Mouse (Mus musculus) heart, postnatal 0 days (tissue): ENCODE data around the gene Tbl1x. TPM values are rescaled to one million over a fixed set of nuclear protein-coding genes. Genes with fewer than 3 reads are reported as not detected.

Source experiments
- ATAC-seq: fragments of 200-750 bp; cut with Nextera tagmentation; 2 replicates; pipeline ENCODE4 v1.8.0; 2017; ENCODE audit warnings: low read depth, moderate number of reproducible peaks, moderate library complexity; ENCODE audit not compliant: insufficient read depth
- DNase-seq: peaks from one replicate; pipeline ENCODE4 v3.0.0-alpha.2; 2016; ENCODE audit warnings: low spot score
- H3K27ac ChIP-seq: fragments of 300-500 bp; sonication (generic); 2 replicates; pipeline ENCODE4 v1.5.1; 2014; ENCODE audit warnings: low read depth, mild to moderate bottlenecking
- H3K27me3 ChIP-seq: fragments of 300-500 bp; sonication (generic); 2 replicates; pipeline ENCODE4 v1.6.1; 2014; ENCODE audit warnings: low read length, mixed read lengths; ENCODE audit not compliant: control insufficient read depth, insufficient read depth
- H3K36me3 ChIP-seq: fragments of 300-500 bp; sonication (generic); replicated peaks from 2 replicates; pipeline ENCODE4 v1.6.1; 2014; ENCODE audit warnings: low read length, mixed read lengths; ENCODE audit not compliant: control insufficient read depth, insufficient read depth
- H3K4me1 ChIP-seq: fragments of 300-500 bp; sonication (generic); 2 replicates; pipeline ENCODE4 v1.6.1; 2014; ENCODE audit warnings: antibody characterized with exemption; ENCODE audit not compliant: control insufficient read depth, insufficient read depth
- H3K4me2 ChIP-seq: fragments of 300-500 bp; sonication (generic); 2 replicates; pipeline ENCODE4 v1.6.1; 2014; ENCODE audit warnings: low read depth, mild to moderate bottlenecking, low read length, moderate library complexity
- H3K4me3 ChIP-seq: fragments of 300-500 bp; sonication (generic); 2 replicates; pipeline ENCODE4 v1.5.1; 2014; ENCODE audit warnings: low read depth, low read length
- H3K9ac ChIP-seq: fragments of 300-500 bp; sonication (generic); replicated peaks from 2 replicates; pipeline ENCODE4 v1.6.1; 2014; ENCODE audit warnings: low read depth, low read length, mixed read lengths
- H3K9me3 ChIP-seq: fragments of 300-500 bp; sonication (generic); replicated peaks from 2 replicates; pipeline ENCODE4 v1.6.1; 2016; ENCODE audit warnings: low read length; ENCODE audit not compliant: control insufficient read depth
- CTCF ChIP-seq: IDR thresholded peaks from 2 replicates; pipeline ENCODE4 v1.5.1; 2016; ENCODE audit warnings: antibody characterized with exemption, control low read depth, low read depth
- EP300 ChIP-seq: IDR thresholded peaks from 2 replicates; pipeline ENCODE4 v1.6.1; 2016; ENCODE audit warnings: antibody characterized with exemption, low read depth
- WGBS: fragments of 180-500 bp; shearing (Covaris S2); extraction: QIAGEN DNeasy Blood & Tissue Kit; methylation state at CpG from one replicate; pipeline ENCODE4 v1.1.7; 2014; 5-methylcytosine and 5-hydroxymethylcytosine counted together
- polyA plus RNA-seq: library from polyadenylated mRNA; unstranded; fragments of >200 nt; fragmentation: Nextera tagmentation; extraction: Ambion mirVana; gene quantifications from 2 replicates; pipeline ENCODE4 v1.2.1, GENCODE M21; 2015
- total RNA-seq: library from RNA; depleted of rRNA; stranded (reverse); fragments of >200 nt; gene quantifications from 2 replicates; pipeline ENCODE4 v1.2.3, GENCODE M21; 2014; ENCODE audit warnings: low replicate concordance

Tbl1x gene
- total and polyA plus RNA-seq, 2 experiments from 2014 or later, result 34.1 to 64.4 TPM

GRCm38 (mm10) chrX:77511301-77511993, 634 bp downstream of the Tbl1x start:
- H3K27me3 ChIP-seq, result no peaks in the 10 kb centered on the region
- ATAC-seq (peak; percentile 18), DNase-seq (no peak)
- WGBS, result 11% methylated on average over 41 of the region's 55 CpGs
- TF ChIP-seq EP300, result no peak
- TF ChIP-seq CTCF, result no peak
- H3K4me3 ChIP-seq, result peak overlapping the region; percentile 89
- H3K9me3 ChIP-seq, result no peaks in the 10 kb centered on the region
- H3K4me2 ChIP-seq, result peak overlapping the region; percentile 56
- no peaks in the 10 kb centered on the region for H3K4me1 ChIP-seq
- H3K9ac ChIP-seq, result peak overlapping the region; percentile 91
- peak overlapping the region; percentile 96 for H3K27ac ChIP-seq
- no peaks in the 10 kb centered on the region for H3K36me3 ChIP-seq

DNA sequence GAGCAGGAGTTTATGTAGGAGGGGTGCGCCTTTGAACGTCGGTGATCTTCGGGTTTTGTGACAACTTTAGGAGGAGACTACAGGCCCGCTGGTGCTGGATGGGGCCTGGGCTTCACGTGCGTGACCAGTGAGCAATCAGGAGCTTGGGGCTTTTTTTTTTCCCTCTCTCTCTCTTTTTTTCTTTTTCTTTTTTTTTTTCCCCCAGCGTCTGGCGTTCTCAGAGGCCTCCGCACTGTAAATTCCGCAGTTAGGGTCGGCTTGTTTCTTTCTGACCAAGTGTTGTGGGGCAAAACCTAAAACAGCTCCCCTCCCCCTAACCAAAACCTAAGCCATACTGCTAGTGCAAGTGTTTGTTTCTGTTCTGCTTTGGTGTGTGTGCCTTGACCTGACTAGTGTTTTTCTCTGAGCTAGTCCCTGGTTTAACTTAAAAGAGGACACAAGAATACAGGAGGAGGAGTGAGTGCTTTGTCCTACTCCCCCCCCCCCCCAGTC, 1.2 kb downstream of the Tbl1x start:
- DNase-seq (no peak), ATAC-seq (no peak)
- WGBS, result 17% methylated on average over 12 of the region's 12 CpGs
- Histone ChIP-seq H3K9me3 (no peaks in the 10 kb centered on the region), H3K4me3 (peak overlapping the region; percentile 89), H3K27ac (peak overlapping the region; percentile 96), H3K4me1 (0 out of 2 replicates have a peak, but pooled peaks cover 3% of the 10 kb centered on the region), H3K36me3 (no peaks in the 10 kb centered on the region), H3K27me3 (no peaks in the 10 kb centered on the region), H3K4me2 (peak overlapping the region; percentile 56), H3K9ac (peak overlapping the region; percentile 91)
- TF ChIP-seq EP300 (no peak), CTCF (no peak)

DNA sequence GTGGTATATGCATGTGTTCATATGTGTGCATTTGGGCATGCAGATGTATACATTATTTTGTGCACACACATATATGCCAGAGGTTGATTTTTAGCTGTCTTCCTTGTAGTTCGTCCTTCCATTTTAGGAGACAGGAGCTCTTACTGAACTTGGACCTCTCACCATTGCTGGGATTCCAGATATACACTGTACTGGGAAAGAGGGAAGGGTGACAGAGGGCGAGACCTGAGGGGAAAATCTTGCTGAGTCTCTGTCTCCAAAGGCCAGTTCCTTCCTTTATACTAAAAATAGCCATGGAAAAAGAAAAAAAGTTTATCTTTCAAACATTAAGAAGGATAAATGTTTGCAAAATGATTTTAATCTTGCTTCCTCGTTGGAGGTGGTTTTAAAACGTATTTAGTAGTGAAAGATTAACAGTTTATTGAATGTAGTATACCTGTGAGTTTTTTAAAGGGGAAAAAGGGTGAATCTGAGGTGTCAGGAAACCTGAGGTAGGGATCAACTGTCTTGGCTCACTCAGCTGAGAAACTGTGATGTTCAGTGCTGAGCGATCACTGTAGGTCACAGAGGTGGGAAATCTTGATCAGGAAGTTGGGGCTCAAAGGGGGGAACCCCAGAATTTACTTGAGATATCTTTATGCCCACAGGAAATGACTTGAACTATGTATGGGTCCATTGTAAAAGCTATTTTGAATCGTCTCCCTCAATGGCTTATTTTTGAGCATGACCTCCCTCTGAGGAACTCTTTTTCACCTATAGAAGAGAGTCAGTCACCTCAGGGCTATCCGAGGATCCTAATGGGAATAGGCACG, 6.7 kb downstream of the Tbl1x start:
- Histone ChIP-seq H3K9me3 (no peaks in the 10 kb centered on the region), H3K9ac (no peak overlapping the region), H3K27me3 (no peaks in the 10 kb centered on the region), H3K4me3 (no peak overlapping the region), H3K36me3 (no peaks in the 10 kb centered on the region), H3K27ac (no peak overlapping the region; the same call in 1 of the 2 replicates), H3K4me2 (no peak overlapping the region), H3K4me1 (0 out of 2 replicates have a peak, but pooled peaks cover 10% of the 10 kb centered on the region)
- DNase-seq (no peak), ATAC-seq (no peak)
- WGBS, result 26% methylated on average over 8 of the region's 8 CpGs
- TF ChIP-seq EP300, result no peak
- no peak for TF ChIP-seq CTCF

GRCm38 (mm10) chrX:77518929-77519328, 8.1 kb downstream of the Tbl1x start:
- DNase-seq (no peak), ATAC-seq (no peak)
- Histone ChIP-seq H3K27ac (no peak overlapping the region), H3K9ac (no peak overlapping the region), H3K4me1 (0 out of 2 replicates have a peak, but pooled peaks cover 10% of the 10 kb centered on the region), H3K36me3 (no peaks in the 10 kb centered on the region), H3K4me3 (no peak overlapping the region), H3K4me2 (no peak overlapping the region), H3K9me3 (no peaks in the 10 kb centered on the region), H3K27me3 (no peaks in the 10 kb centered on the region)
- no peak for TF ChIP-seq CTCF
- no peak for TF ChIP-seq EP300
- 57% methylated on average over 1 of the region's 1 CpGs for WGBS

GRCm38 (mm10) chrX:77522842-77523375, 12.1 kb downstream of the Tbl1x start:
- WGBS, result 37% methylated on average over 3 of the region's 3 CpGs
- Histone ChIP-seq H3K27ac (no peak overlapping the region), H3K36me3 (no peaks in the 10 kb centered on the region), H3K9me3 (no peaks in the 10 kb centered on the region), H3K4me1 (0 out of 2 replicates have a peak, but pooled peaks cover 3% of the 10 kb centered on the region), H3K4me3 (no peak overlapping the region), H3K9ac (no peak overlapping the region), H3K4me2 (no peak overlapping the region), H3K27me3 (no peaks in the 10 kb centered on the region)
- TF ChIP-seq EP300 (no peak), CTCF (no peak)
- ATAC-seq (no peak), DNase-seq (no peak)
